Mouse (Mus musculus) spleen, adult 2 months (tissue): ENCODE results near the gene Plpp3. TPM values are rescaled to one million over a fixed set of nuclear protein-coding genes. Genes with fewer than 3 reads are reported as not detected.

Experiments
- DNase-seq, 2 experiments: peaks; one replicate each; pipeline versions ENCODE4 v3.0.0 to v3.0.0-alpha.2; 2012 to 2021; ENCODE audit warnings: low spot score in 2 of 2, low read depth in 1 of 2
- H3K27ac ChIP-seq: fragments of 200-500 bp; 2 replicates; pipeline ENCODE4 v1.5.1; 2012; ENCODE audit warnings: low read length, inconsistent platforms; ENCODE audit not compliant: insufficient read depth
- H3K27me3 ChIP-seq: fragments of 200-500 bp; 2 replicates; pipeline ENCODE4 v1.6.1; 2012; ENCODE audit warnings: mild to moderate bottlenecking, moderate library complexity, low read length, inconsistent platforms; ENCODE audit not compliant: control insufficient read depth, insufficient read depth
- H3K36me3 ChIP-seq: fragments of 200-500 bp; 2 replicates; pipeline ENCODE4 v1.6.1; 2012; ENCODE audit warnings: mild to moderate bottlenecking, low read length, inconsistent platforms; ENCODE audit not compliant: control insufficient read depth, insufficient read depth
- H3K4me1 ChIP-seq: fragments of 200-500 bp; 2 replicates; pipeline ENCODE4 v1.6.1; 2011; ENCODE audit warnings: inconsistent platforms; ENCODE audit not compliant: control insufficient read depth, insufficient read depth, insufficient read length
- H3K4me3 ChIP-seq: fragments of 200-500 bp; 2 replicates; pipeline ENCODE4 v1.5.1; 2011; ENCODE audit warnings: mild to moderate bottlenecking, inconsistent platforms; ENCODE audit not compliant: insufficient read depth, insufficient read length; ENCODE audit errors: extremely low read depth
- CTCF ChIP-seq: fragments of 200-500 bp; IDR thresholded peaks from 2 replicates; pipeline ENCODE4 v1.5.1; 2011; ENCODE audit warnings: mild to moderate bottlenecking, inconsistent platforms; ENCODE audit not compliant: insufficient read depth, insufficient read length, insufficient replicate concordance; ENCODE audit errors: extremely low read depth
- POLR2A ChIP-seq: fragments of 200-500 bp; IDR thresholded peaks from 2 replicates; pipeline ENCODE4 v1.6.1; 2011; ENCODE audit warnings: low read depth, low read length, inconsistent platforms
- WGBS: fragments of 180-500 bp; shearing (Covaris S2); methylation state at CpG from one replicate; pipeline ENCODE4 v1.1.7; 2018; 5-methylcytosine and 5-hydroxymethylcytosine counted together
- polyA plus RNA-seq: library from polyadenylated mRNA; depleted of rRNA; stranded (reverse); fragments of >200 nt; gene quantifications from 2 replicates; pipeline ENCODE4 v1.2.3, GENCODE M21; 2012; rRNA removed

Plpp3 gene
- 24.8 and 29.0 TPM in 2 replicates for polyA plus RNA-seq

GRCm38 (mm10) chr4:105157276-105158168 lies at the start of gene Plpp3:
Plpp3 (plus strand) TSS chr4:105157347.
- Histone ChIP-seq H3K27ac (peak within 1 kb of the TSS; percentile 77), H3K4me1 (peaks cover 2% of the 10 kb centered on the region; the same call in 1 of the 2 replicates), H3K36me3 (no peaks in the 10 kb centered on the region), H3K27me3 (no peaks in the 10 kb centered on the region), H3K4me3 (peak within 1 kb of the TSS; percentile 75)
- 1% methylated on average over 77 of the region's 77 CpGs for WGBS
- peak; percentile 14 to 50 for DNase-seq
- TF ChIP-seq POLR2A (peak; percentile 35; the same call in 1 of the 2 replicates), CTCF (no peak)

- DNase-seq = no peak
- H3K36me3 ChIP-seq = no peaks in the 10 kb centered on the region
- no peak overlapping the region for H3K27ac ChIP-seq
- TF ChIP-seq CTCF = no peak
- no peak for TF ChIP-seq POLR2A
- no peak overlapping the region for H3K4me3 ChIP-seq
- H3K4me1 ChIP-seq = no peaks in the 10 kb centered on the region
- peaks cover 10% of the 10 kb centered on the region for H3K27me3 ChIP-seq
- 66% methylated on average over 12 of the region's 12 CpGs for WGBS
Observed at GRCm38 (mm10) chr4:105107943-105108640, 49.1 kb upstream of the Plpp3 start.

- Histone ChIP-seq H3K4me3 (no peak overlapping the region), H3K27ac (no peak overlapping the region), H3K36me3 (no peaks in the 10 kb centered on the region), H3K27me3 (peaks cover 10% of the 10 kb centered on the region), H3K4me1 (no peaks in the 10 kb centered on the region)
- TF ChIP-seq CTCF = no peak
- no peak for TF ChIP-seq POLR2A
- no peak for DNase-seq
- WGBS = 43% methylated on average over 5 of the region's 5 CpGs
Observed at GRCm38 (mm10) chr4:105108641-105109198, 48.4 kb upstream of the Plpp3 start.

GRCm38 (mm10) chr4:105109199-105109989 lies 47.8 kb upstream of the Plpp3 start, which contains the start of gene Prkaa2:
Prkaa2 (minus strand) TSS chr4:105109890.
- no peak for TF ChIP-seq POLR2A
- no peak for TF ChIP-seq CTCF
- peak in 1 of 2 experiments; percentile 34 for DNase-seq
- Histone ChIP-seq H3K27me3 (peaks cover 10% of the 10 kb centered on the region), H3K4me1 (no peaks in the 10 kb centered on the region), H3K27ac (no peak within 1 kb of the TSS), H3K36me3 (no peaks in the 10 kb centered on the region), H3K4me3 (peak within 1 kb of the TSS; percentile 61)
- WGBS = 3% methylated on average over 79 of the region's 80 CpGs

GRCm38 (mm10) chr4:105109990-105110683 lies 47.0 kb upstream of the Plpp3 start:
- 6% methylated on average over 24 of the region's 24 CpGs for WGBS
- H3K27ac ChIP-seq = no peak overlapping the region
- TF ChIP-seq CTCF (no peak), POLR2A (no peak)

GRCm38 (mm10) chr4:105110684-105111035 lies 46.5 kb upstream of the Plpp3 start:
- no peak for DNase-seq
- Histone ChIP-seq H3K4me3 (no peak overlapping the region), H3K27ac (no peak overlapping the region), H3K36me3 (no peaks in the 10 kb centered on the region), H3K27me3 (peaks cover 10% of the 10 kb centered on the region), H3K4me1 (no peaks in the 10 kb centered on the region)
- 83% methylated on average over 4 of the region's 4 CpGs for WGBS
- TF ChIP-seq CTCF (no peak), POLR2A (no peak)

More at GRCm38 (mm10) chr4:105109990-105110683, 47.0 kb upstream of the Plpp3 start:
- no peak for DNase-seq
- H3K4me1 ChIP-seq = no peaks in the 10 kb centered on the region
- H3K27me3 ChIP-seq = peaks cover 10% of the 10 kb centered on the region
- no peaks in the 10 kb centered on the region for H3K36me3 ChIP-seq
- H3K4me3 ChIP-seq = peak overlapping the region; percentile 61
